Mouse (Mus musculus): ENCODE measurements around the gene Lrrc56. TPM values are rescaled to one million over a fixed set of nuclear protein-coding genes. Genes with fewer than 3 reads are reported as not detected.
"Not testable (repeated sequence)": the region's sequence is repeated elsewhere in the genome, so short reads cannot be mapped to it uniquely, and the experiment has no call there.

Lrrc56 gene
- polyA plus RNA-seq, 1 experiment from 2014 or later: 8.0 TPM

GRCm38 (mm10) chr7:141250486-141250885, 56.5 kb downstream of the Lrrc56 start:
- not testable (repeated sequence) for H3K4me1 ChIP-seq; H3K4me3 ChIP-seq; ATAC-seq (ENCODE audit: insufficient number of reproducible peaks, low FRiP score, low TSS enrichment, low read depth); H3K4me2 ChIP-seq; H3K9ac ChIP-seq; H3K9me3 ChIP-seq; H3K27me3 ChIP-seq; H3K27ac ChIP-seq
- WGBS: 84% methylated on average over 4 of the region's 4 CpGs
- peaks cover 89% of the 10 kb centered on the region for H3K36me3 ChIP-seq

GRCm38 (mm10) chr7:141256159-141256558, 62.2 kb downstream of the Lrrc56 start:
- Histone ChIP-seq H3K4me2 (no peak overlapping the region), H3K4me3 (no peak overlapping the region), H3K27me3 (no peaks in the 10 kb centered on the region), H3K9me3 (no peaks in the 10 kb centered on the region), H3K36me3 (peaks cover 90% of the 10 kb centered on the region), H3K27ac (no peak overlapping the region), H3K9ac (no peak overlapping the region), H3K4me1 (no peaks in the 10 kb centered on the region)
- WGBS: 86% methylated on average over 10 of the region's 10 CpGs
- ATAC-seq (ENCODE audit: insufficient number of reproducible peaks, low FRiP score, low TSS enrichment, low read depth): no peak

MicroRNA genes within 50 kb of the gene (microRNA counts, 519-probe panel; counts per million panel counts)
- 3,548 counts per million, percentile 84 among the panel's probes with 10 or more counts for microRNA mmu-miR-210

Small RNA genes lying within 50 kb of the gene (microRNA-seq; reads per million reads assigned to microRNA genes)
- gene Mir210: 945 reads per million, percentile 74 among the genes with 10 or more reads in this experiment

Other genes starting within 250 kb of the Lrrc56 start
- gene Ifitm5, start 243.9 kb upstream of the Lrrc56 start, polyA plus RNA-seq (2015; fragmentation: Nextera tagmentation; extraction: Ambion mirVana): 46.1 and 62.9 TPM in 2 replicates
- 0.47 TPM in 1 of 2 replicates, not detected in the other for gene Gm45717, start 238.2 kb upstream of the Lrrc56 start, polyA plus RNA-seq (2015; fragmentation: Nextera tagmentation; extraction: Ambion mirVana)
- 1,488 and 1,547 TPM in 2 replicates for gene Ifitm2, start 238.2 kb upstream of the Lrrc56 start, polyA plus RNA-seq (2015; fragmentation: Nextera tagmentation; extraction: Ambion mirVana)
- 71.7 and 74.6 TPM in 2 replicates for gene Ifitm1, start 226.9 kb upstream of the Lrrc56 start, polyA plus RNA-seq (2015; fragmentation: Nextera tagmentation; extraction: Ambion mirVana)
- 217 and 218 TPM in 2 replicates for gene Ifitm3, start 183.4 kb upstream of the Lrrc56 start, polyA plus RNA-seq (2015; fragmentation: Nextera tagmentation; extraction: Ambion mirVana)
- 1.0 and 1.3 TPM in 2 replicates for gene Ifitm6, start 176.2 kb upstream of the Lrrc56 start, polyA plus RNA-seq (2015; fragmentation: Nextera tagmentation; extraction: Ambion mirVana)
- gene Gm17387, start 165.0 kb upstream of the Lrrc56 start, polyA plus RNA-seq (2015; fragmentation: Nextera tagmentation; extraction: Ambion mirVana): not detected in 2 replicates
- gene B4galnt4, start 133.1 kb upstream of the Lrrc56 start, polyA plus RNA-seq (2015; fragmentation: Nextera tagmentation; extraction: Ambion mirVana): 9.9 and 12.1 TPM in 2 replicates
- 150 and 151 TPM in 2 replicates for gene Pkp3, start 115.9 kb upstream of the Lrrc56 start, polyA plus RNA-seq (2015; fragmentation: Nextera tagmentation; extraction: Ambion mirVana)
- gene Sigirr, start 93.6 kb upstream of the Lrrc56 start, polyA plus RNA-seq (2015; fragmentation: Nextera tagmentation; extraction: Ambion mirVana): 3.3 and 3.8 TPM in 2 replicates
- 23.4 and 24.1 TPM in 2 replicates for gene Ano9, start 76.4 kb upstream of the Lrrc56 start, polyA plus RNA-seq (2015; fragmentation: Nextera tagmentation; extraction: Ambion mirVana)
- gene Ptdss2, start 71.8 kb upstream of the Lrrc56 start, polyA plus RNA-seq (2015; fragmentation: Nextera tagmentation; extraction: Ambion mirVana): 69.4 and 70.0 TPM in 2 replicates
- 279 and 294 TPM in 2 replicates for gene Rnh1, start 21.3 kb upstream of the Lrrc56 start, polyA plus RNA-seq (2015; fragmentation: Nextera tagmentation; extraction: Ambion mirVana)
- gene Hras, start 152 bp upstream of the Lrrc56 start, polyA plus RNA-seq (2015; fragmentation: Nextera tagmentation; extraction: Ambion mirVana): 164 and 165 TPM in 2 replicates
- gene Lmntd2, start 19.9 kb downstream of the Lrrc56 start, polyA plus RNA-seq (2015; fragmentation: Nextera tagmentation; extraction: Ambion mirVana): 1.7 and 2.2 TPM in 2 replicates
- 56.1 and 58.6 TPM in 2 replicates for gene Rassf7, start 21.7 kb downstream of the Lrrc56 start, polyA plus RNA-seq (2015; fragmentation: Nextera tagmentation; extraction: Ambion mirVana)
- gene Phrf1, start 34.6 kb downstream of the Lrrc56 start, polyA plus RNA-seq (2015; fragmentation: Nextera tagmentation; extraction: Ambion mirVana): 64.3 and 68.9 TPM in 2 replicates
- 3.1 and 3.4 TPM in 2 replicates for gene Irf7, start 72.3 kb downstream of the Lrrc56 start, polyA plus RNA-seq (2015; fragmentation: Nextera tagmentation; extraction: Ambion mirVana)
- gene Cdhr5, start 82.6 kb downstream of the Lrrc56 start, polyA plus RNA-seq (2015; fragmentation: Nextera tagmentation; extraction: Ambion mirVana): 0.19 and 0.29 TPM in 2 replicates
- 11.3 and 16.5 TPM in 2 replicates for gene Sct, start 85.0 kb downstream of the Lrrc56 start, polyA plus RNA-seq (2015; fragmentation: Nextera tagmentation; extraction: Ambion mirVana)
- 1.5 TPM in 2 replicates for gene Drd4, start 97.8 kb downstream of the Lrrc56 start, polyA plus RNA-seq (2015; fragmentation: Nextera tagmentation; extraction: Ambion mirVana)
- 68.6 and 70.8 TPM in 2 replicates for gene Deaf1, start 133.5 kb downstream of the Lrrc56 start, polyA plus RNA-seq (2015; fragmentation: Nextera tagmentation; extraction: Ambion mirVana)
- 35.9 and 38.5 TPM in 2 replicates for gene Tmem80, start 133.6 kb downstream of the Lrrc56 start, polyA plus RNA-seq (2015; fragmentation: Nextera tagmentation; extraction: Ambion mirVana)
- 42.7 and 43.9 TPM in 2 replicates for gene Eps8l2, start 144.7 kb downstream of the Lrrc56 start, polyA plus RNA-seq (2015; fragmentation: Nextera tagmentation; extraction: Ambion mirVana)
- gene Taldo1, start 198.0 kb downstream of the Lrrc56 start, polyA plus RNA-seq (2015; fragmentation: Nextera tagmentation; extraction: Ambion mirVana): 272 and 290 TPM in 2 replicates
- gene Gatd1, start 220.0 kb downstream of the Lrrc56 start, polyA plus RNA-seq (2015; fragmentation: Nextera tagmentation; extraction: Ambion mirVana): 62.8 and 62.9 TPM in 2 replicates
- 1.1 and 1.9 TPM in 2 replicates for gene Cend1, start 235.3 kb downstream of the Lrrc56 start, polyA plus RNA-seq (2015; fragmentation: Nextera tagmentation; extraction: Ambion mirVana)
- gene Slc25a22, start 243.7 kb downstream of the Lrrc56 start, polyA plus RNA-seq (2015; fragmentation: Nextera tagmentation; extraction: Ambion mirVana): 28.8 and 29.5 TPM in 2 replicates
- 8.8 and 9.8 TPM in 2 replicates for gene Pidd1, start 249.9 kb downstream of the Lrrc56 start, polyA plus RNA-seq (2015; fragmentation: Nextera tagmentation; extraction: Ambion mirVana)